ENCODE assay signal across 8 mouse cellular contexts in the genomic region with DNA sequence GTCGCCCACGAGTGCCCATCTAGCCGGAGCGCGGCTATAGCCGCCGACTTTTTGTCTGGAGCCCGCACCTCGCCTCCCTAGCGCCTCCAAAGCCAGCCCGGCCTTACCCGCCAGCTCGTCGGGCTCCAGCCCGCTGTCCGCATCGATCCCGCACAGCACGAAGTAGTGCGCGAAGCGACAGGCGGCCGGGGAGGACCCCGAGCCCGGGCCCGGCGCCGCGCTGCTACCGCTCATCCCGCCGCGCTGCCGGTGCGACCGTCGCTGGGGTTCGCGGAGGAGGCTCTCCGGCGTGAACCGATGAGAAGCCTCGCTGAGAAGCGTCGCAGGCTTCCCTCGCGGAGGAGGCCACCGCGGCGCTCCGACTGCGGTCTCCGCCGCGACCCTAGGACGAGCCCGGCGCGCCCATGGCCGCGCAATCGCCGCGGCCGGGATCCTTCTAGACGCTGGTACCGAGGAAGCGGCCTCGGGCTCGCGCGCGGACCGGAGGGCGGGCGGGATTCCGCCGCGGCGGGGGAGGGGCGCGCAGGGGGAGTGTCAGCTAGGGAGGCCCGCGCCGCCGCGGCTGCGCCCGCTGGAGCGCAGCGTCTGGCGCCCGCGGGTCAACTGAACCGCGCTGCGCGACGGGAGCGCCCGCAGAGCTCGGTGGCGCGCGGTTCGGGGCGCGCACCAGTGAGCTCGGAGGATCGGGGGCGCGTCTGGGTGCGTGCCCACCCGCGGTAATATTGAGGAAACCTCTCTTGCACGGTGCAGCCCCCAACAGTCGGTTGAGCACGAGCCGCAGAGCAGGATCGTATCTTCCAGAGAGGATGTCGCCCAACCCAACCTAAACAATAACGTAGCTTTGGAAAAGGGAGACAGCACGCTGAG. TPM values are rescaled to one million over a fixed set of nuclear protein-coding genes. Genes with fewer than 3 reads are reported as not detected.
DNase-seq lines count a peak whose midpoint lies in the region; ATAC-seq and TF ChIP-seq lines count a peak whose summit lies in the region.

A gene (minus strand): TSS at position 605 of the 867 bp plus-strand sequence.

- H3K4me2 ChIP-seq in embryonic facial prominence, embryonic 15.5 days (replicated peaks) = peak within 1 kb of the TSS; percentile 84
- H3K4me2 ChIP-seq in heart, embryonic 12.5 days = peak within 1 kb of the TSS; percentile 77
- peak within 1 kb of the TSS; percentile 81 for H3K4me2 ChIP-seq in kidney, embryonic 16.5 days (replicated peaks; ENCODE audit: low read depth, low read length)
- peak within 1 kb of the TSS; percentile 54 for H3K4me2 ChIP-seq in midbrain, postnatal 0 days (ENCODE audit: low read depth, low read length, poor library complexity, severe bottlenecking)
- peak within 1 kb of the TSS; percentile 83 for H3K4me2 ChIP-seq in stomach, embryonic 14.5 days (replicated peaks; ENCODE audit: low read depth, low read length)

- H3K36me3 ChIP-seq in embryonic facial prominence, embryonic 15.5 days = no peaks in the 10 kb centered on the region
- no peaks in the 10 kb centered on the region for H3K36me3 ChIP-seq in heart, embryonic 12.5 days
- no peaks in the 10 kb centered on the region for H3K36me3 ChIP-seq in kidney, embryonic 16.5 days (ENCODE audit: insufficient read depth, low read length)
- no peaks in the 10 kb centered on the region for H3K36me3 ChIP-seq in midbrain, postnatal 0 days (ENCODE audit: insufficient read depth, low read length)
- H3K36me3 ChIP-seq in stomach, embryonic 14.5 days (ENCODE audit: control insufficient read depth, insufficient read depth, low read length) = no peaks in the 10 kb centered on the region

- H3K4me3 ChIP-seq in embryonic facial prominence, embryonic 15.5 days (replicated peaks) = peak within 1 kb of the TSS; percentile 86
- H3K4me3 ChIP-seq in heart, embryonic 12.5 days = peak within 1 kb of the TSS; percentile 90
- peak within 1 kb of the TSS; percentile 73 for H3K4me3 ChIP-seq in kidney, embryonic 16.5 days (ENCODE audit: low read length)
- peak within 1 kb of the TSS; percentile 98 for H3K4me3 ChIP-seq in midbrain, postnatal 0 days (ENCODE audit: low read depth, low read length)
- peak within 1 kb of the TSS; percentile 81 for H3K4me3 ChIP-seq in stomach, embryonic 14.5 days (ENCODE audit: low read depth, low read length)

- no peaks in the 10 kb centered on the region for H3K4me1 ChIP-seq in embryonic facial prominence, embryonic 15.5 days
- no peaks in the 10 kb centered on the region for H3K4me1 ChIP-seq in heart, embryonic 12.5 days (replicated peaks)
- 0 out of 2 replicates have a peak, but pooled peaks cover 5% of the 10 kb centered on the region for H3K4me1 ChIP-seq in kidney, embryonic 16.5 days (ENCODE audit: insufficient read depth, low read length)
- no peaks in the 10 kb centered on the region for H3K4me1 ChIP-seq in midbrain, postnatal 0 days (ENCODE audit: insufficient read depth, low read length)
- no peaks in the 10 kb centered on the region for H3K4me1 ChIP-seq in stomach, embryonic 14.5 days (ENCODE audit: control insufficient read depth, insufficient read depth, low read length)

- ATAC-seq in embryonic facial prominence, embryonic 15.5 days (ENCODE audit: insufficient number of reproducible peaks, low FRiP score, low TSS enrichment, low read depth) = peak; percentile 92
- ATAC-seq in heart, embryonic 12.5 days (ENCODE audit: insufficient number of reproducible peaks, low FRiP score) = peak; percentile 91
- ATAC-seq in kidney, embryonic 16.5 days (ENCODE audit: low FRiP score, low TSS enrichment) = peak; percentile 94
- peak; percentile 94 for ATAC-seq in midbrain, postnatal 0 days (ENCODE audit: low FRiP score)
- ATAC-seq in stomach, embryonic 14.5 days (ENCODE audit: insufficient number of reproducible peaks, insufficient read depth, low FRiP score, low read depth) = peak; percentile 94

- TF ChIP-seq CTCF in midbrain, postnatal 0 days (IDR thresholded peaks at IDR 0.05) = 0 out of 2 replicates have a peak, but pooled peaks have one; percentile 1

- no peaks in the 10 kb centered on the region for H3K27me3 ChIP-seq in embryonic facial prominence, embryonic 15.5 days
- H3K27me3 ChIP-seq in heart, embryonic 12.5 days (replicated peaks) = no peaks in the 10 kb centered on the region
- no peaks in the 10 kb centered on the region for H3K27me3 ChIP-seq in kidney, embryonic 16.5 days (ENCODE audit: insufficient read depth, low read length)
- no peaks in the 10 kb centered on the region for H3K27me3 ChIP-seq in midbrain, postnatal 0 days (ENCODE audit: insufficient read depth, low read length)
- H3K27me3 ChIP-seq in stomach, embryonic 14.5 days (ENCODE audit: control insufficient read depth, insufficient read depth, low read length) = no peaks in the 10 kb centered on the region

- H3K27ac ChIP-seq in embryonic facial prominence, embryonic 15.5 days (replicated peaks) = peak within 1 kb of the TSS; percentile 93
- peak within 1 kb of the TSS; percentile 97 for H3K27ac ChIP-seq in heart, embryonic 12.5 days (ENCODE audit: poor library complexity, severe bottlenecking)
- peak within 1 kb of the TSS; percentile 96 for H3K27ac ChIP-seq in kidney, embryonic 16.5 days (ENCODE audit: low read length)
- peak within 1 kb of the TSS; percentile 97 for H3K27ac ChIP-seq in midbrain, postnatal 0 days (ENCODE audit: low read depth, low read length)
- H3K27ac ChIP-seq in stomach, embryonic 14.5 days (ENCODE audit: low read length) = peak within 1 kb of the TSS; percentile 78

- DNase-seq in 3134 (ENCODE audit: extremely low read depth, insufficient read length, low spot score) = peak; percentile 89
- DNase-seq in adrenal gland, postnatal 36 days = peak; percentile 89 to 94
- DNase-seq in liver = peak; percentile 75
- DNase-seq in midbrain, postnatal 0 days (ENCODE audit: low spot score) = peak; percentile 88

- H3K9ac ChIP-seq in embryonic facial prominence, embryonic 15.5 days = peak within 1 kb of the TSS; percentile 80
- peak within 1 kb of the TSS; percentile 93 for H3K9ac ChIP-seq in heart, embryonic 12.5 days
- peak within 1 kb of the TSS; percentile 88 for H3K9ac ChIP-seq in kidney, embryonic 16.5 days (replicated peaks; ENCODE audit: low read length)
- peak within 1 kb of the TSS; percentile 98 for H3K9ac ChIP-seq in midbrain, postnatal 0 days (replicated peaks; ENCODE audit: low read length, poor library complexity, severe bottlenecking)
- H3K9ac ChIP-seq in stomach, embryonic 14.5 days (replicated peaks; ENCODE audit: low read depth, low read length) = peak within 1 kb of the TSS; percentile 68

- no peaks in the 10 kb centered on the region for H3K9me3 ChIP-seq in embryonic facial prominence, embryonic 15.5 days (replicated peaks)
- H3K9me3 ChIP-seq in heart, embryonic 12.5 days (replicated peaks) = no peaks in the 10 kb centered on the region
- no peaks in the 10 kb centered on the region for H3K9me3 ChIP-seq in kidney, embryonic 16.5 days (ENCODE audit: low read length)
- no peaks in the 10 kb centered on the region for H3K9me3 ChIP-seq in midbrain, postnatal 0 days (ENCODE audit: low read length)
- no peaks in the 10 kb centered on the region for H3K9me3 ChIP-seq in stomach, embryonic 14.5 days (ENCODE audit: control insufficient read depth, low read depth, low read length)

- under 1% methylated on average over 124 of the region's 124 CpGs for WGBS in embryonic facial prominence, embryonic 15.5 days
- under 1% methylated on average over 110 of the region's 124 CpGs for WGBS in heart, embryonic 12.5 days
- under 1% methylated on average over 108 of the region's 124 CpGs for WGBS in kidney, embryonic 16.5 days
- under 1% methylated on average over 107 of the region's 124 CpGs for WGBS in midbrain, postnatal 0 days
- WGBS in stomach, embryonic 14.5 days = under 1% methylated on average over 114 of the region's 124 CpGs

RNA-seq across cellular contexts. Expression of the gene that starts here (rescaled TPM):
- total RNA-seq in adrenal gland, postnatal 36 days (2021) = 10 to 100 TPM; 13.0 to 18.4 TPM
- 5.5 and 5.6 TPM in 2 replicates for polyA plus RNA-seq in embryonic facial prominence, embryonic 15.5 days (2015; fragmentation: Nextera tagmentation; extraction: Ambion mirVana)
- polyA plus RNA-seq in heart, embryonic 12.5 days (2016; fragmentation: Nextera tagmentation; extraction: Ambion mirVana) = 10.3 and 10.9 TPM in 2 replicates
- 5.9 and 9.1 TPM in 2 replicates for polyA plus RNA-seq in kidney, embryonic 16.5 days (2015; fragmentation: Nextera tagmentation; extraction: Ambion mirVana)
- total RNA-seq in midbrain, postnatal 0 days (2014; rRNA removed) = 47.1 and 51.0 TPM in 2 replicates
- 8.5 and 11.0 TPM in 2 replicates for polyA plus RNA-seq in midbrain, postnatal 0 days (2015; fragmentation: Nextera tagmentation; extraction: Ambion mirVana)
- polyA plus RNA-seq in stomach, embryonic 14.5 days (2014; fragmentation: Nextera tagmentation; extraction: Ambion mirVana) = 11.7 and 12.1 TPM in 2 replicates

Comparison
In these comparisons a context has a peak if more than half of its experiments do, and no peak if none do; other contexts are left out.
1. Peak in every context shown above with its lines: DNase-seq, ATAC-seq, H3K4me3 ChIP-seq and H3K27ac ChIP-seq.